Mouse (Mus musculus) C2C12 (cell line): Measurements from ENCODE around the gene Dpy19l3.

Source experiments
- CEBPB ChIP-seq: IDR thresholded peaks from one replicate; pipeline ENCODE4 v1.6.1; 2011; ENCODE audit warnings: low read depth, mild to moderate bottlenecking, control low read depth, moderate library complexity
- CTCF ChIP-seq: IDR thresholded peaks from one replicate; pipeline ENCODE4 v1.5.1; 2011; ENCODE audit not compliant: control insufficient read depth, insufficient read depth, insufficient read length
- FOSL1 ChIP-seq: IDR thresholded peaks from one replicate; pipeline ENCODE4 v1.8.0; 2011; ENCODE audit warnings: mild to moderate bottlenecking, low read length; ENCODE audit not compliant: poor library complexity, insufficient read depth, severe bottlenecking
- MYOD1 ChIP-seq: IDR thresholded peaks from one replicate; pipeline ENCODE4 v1.6.1; 2011; ENCODE audit warnings: low read depth; ENCODE audit not compliant: control insufficient read depth, insufficient read length
- MYOG ChIP-seq: IDR thresholded peaks from one replicate; pipeline ENCODE4 v1.6.1; 2011; ENCODE audit not compliant: control insufficient read depth, insufficient read length; ENCODE audit errors: extremely low read depth

DNA sequence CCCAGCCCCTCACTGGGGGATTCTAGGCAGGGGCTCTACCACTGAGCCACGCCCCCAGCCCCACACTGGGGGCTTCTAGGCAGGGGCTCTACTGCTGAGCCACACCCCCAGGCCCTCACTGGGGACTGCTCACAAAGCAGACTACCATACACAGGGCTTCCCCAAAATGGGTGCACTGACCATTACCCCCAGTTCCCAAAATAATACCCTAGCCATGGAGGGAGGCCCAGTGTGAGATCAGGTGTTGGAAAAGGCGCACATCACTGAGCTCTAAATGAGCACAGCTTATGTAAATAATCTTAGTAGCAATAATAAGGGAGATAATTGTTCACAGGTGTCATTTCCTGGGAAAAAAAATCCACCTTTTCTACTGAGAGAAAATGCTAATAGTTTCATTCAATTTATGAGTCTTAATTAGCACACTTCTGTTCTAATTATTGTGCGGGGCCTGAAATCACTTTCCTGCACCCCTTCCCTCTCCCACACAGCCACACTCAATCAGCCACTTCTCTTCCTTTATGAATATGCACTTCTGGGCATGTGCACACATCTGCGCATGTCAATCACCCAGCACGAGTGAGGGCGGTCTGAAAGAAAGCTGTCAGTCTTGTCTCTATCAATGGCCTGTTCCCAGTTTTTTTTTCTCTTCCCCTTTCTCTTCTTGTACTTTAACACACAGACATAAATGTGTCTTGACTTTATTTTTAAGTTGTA is 70.7 kb downstream of the Dpy19l3 start:
- TF ChIP-seq CTCF (no peak), FOSL1 (no peak), MYOD1 (no peak), CEBPB (no peak), MYOG (no peak)
